Mouse (Mus musculus) frontal cortex, adult 2 months (tissue): Measurements from ENCODE around the gene Pllp. TPM values are rescaled to one million over a fixed set of nuclear protein-coding genes. Genes with fewer than 3 reads are reported as not detected.

Source experiments
- DNase-seq, 2 experiments: peaks; one replicate each; pipeline ENCODE4 v3.0.0; 2022; ENCODE audit warnings: low spot score in 1 of 2; ENCODE audit errors: extremely low spot score in 1 of 2
- polyA plus RNA-seq: library from polyadenylated mRNA; depleted of rRNA; stranded (reverse); fragments of >200 nt; gene quantifications from 2 replicates; pipeline ENCODE4 v1.2.3, GENCODE M21; 2012; rRNA removed

Gene Pllp
- polyA plus RNA-seq, 1 experiment: 89.0 TPM

- no peak for DNase-seq
These were observed 38.0 kb downstream of the Pllp start for GRCm38 (mm10) chr8:94658031-94658430.

GRCm38 (mm10) chr8:94654994-94655393 is 41.1 kb downstream of the Pllp start:
- DNase-seq: no peak

- no peak for DNase-seq
These were observed 43.1 kb downstream of the Pllp start for GRCm38 (mm10) chr8:94652951-94653350.

- DNase-seq: no peak
These were observed 46.6 kb downstream of the Pllp start for GRCm38 (mm10) chr8:94649496-94649895.

- peak in 1 of 2 experiments; percentile 39 for DNase-seq
These were observed 49.9 kb downstream of the Pllp start for GRCm38 (mm10) chr8:94646165-94646564.

GRCm38 (mm10) chr8:94645202-94645601 is 50.9 kb downstream of the Pllp start:
- no peak for DNase-seq

- DNase-seq: no peak
These were observed 54.1 kb downstream of the Pllp start for GRCm38 (mm10) chr8:94641938-94642337.

- DNase-seq: no peak
These were observed 54.9 kb downstream of the Pllp start for GRCm38 (mm10) chr8:94641183-94641582.

- DNase-seq: no peak
These were observed 61.9 kb downstream of the Pllp start for GRCm38 (mm10) chr8:94634211-94634610.

- no peak for DNase-seq
These were observed 62.4 kb downstream of the Pllp start for GRCm38 (mm10) chr8:94633564-94634194.

Other genes with a start within 250 kb of the Pllp start
- gene Cpne2, start 163.3 kb downstream of the Pllp start, polyA plus RNA-seq: 49.0 and 49.3 TPM in 2 replicates
- 17.9 and 18.6 TPM in 2 replicates for gene Rspry1, start 94.3 kb downstream of the Pllp start, polyA plus RNA-seq
- 54.5 and 63.2 TPM in 2 replicates for gene Fam192a, start 94.3 kb downstream of the Pllp start, polyA plus RNA-seq
- gene Arl2bp, start 29.7 kb downstream of the Pllp start, polyA plus RNA-seq: 233 and 264 TPM in 2 replicates
- gene Ccl22, start 49.3 kb upstream of the Pllp start, polyA plus RNA-seq: 0.22 and 0.23 TPM in 2 replicates
- 470 and 510 TPM in 2 replicates for gene Cx3cl1, start 75.7 kb upstream of the Pllp start, polyA plus RNA-seq
- 2.2 and 3.1 TPM in 2 replicates for gene Ccl17, start 114.2 kb upstream of the Pllp start, polyA plus RNA-seq
- gene Coq9, start 142.0 kb upstream of the Pllp start, polyA plus RNA-seq: 94.0 and 109 TPM in 2 replicates
- gene Ciapin1, start 142.1 kb upstream of the Pllp start, polyA plus RNA-seq: 40.5 and 44.8 TPM in 2 replicates
- 99.6 and 111 TPM in 2 replicates for gene Polr2c, start 161.2 kb upstream of the Pllp start, polyA plus RNA-seq
- gene Dok4, start 180.1 kb upstream of the Pllp start, polyA plus RNA-seq: 19.4 and 21.0 TPM in 2 replicates
- 2.9 and 3.1 TPM in 2 replicates for gene Ccdc102a, start 221.8 kb upstream of the Pllp start, polyA plus RNA-seq
- gene Adgrg5, start 227.4 kb upstream of the Pllp start, polyA plus RNA-seq: 0.04 and 0.06 TPM in 2 replicates